Comparison of ENCODE assay signal across 9 mouse cellular contexts in the genomic region with DNA sequence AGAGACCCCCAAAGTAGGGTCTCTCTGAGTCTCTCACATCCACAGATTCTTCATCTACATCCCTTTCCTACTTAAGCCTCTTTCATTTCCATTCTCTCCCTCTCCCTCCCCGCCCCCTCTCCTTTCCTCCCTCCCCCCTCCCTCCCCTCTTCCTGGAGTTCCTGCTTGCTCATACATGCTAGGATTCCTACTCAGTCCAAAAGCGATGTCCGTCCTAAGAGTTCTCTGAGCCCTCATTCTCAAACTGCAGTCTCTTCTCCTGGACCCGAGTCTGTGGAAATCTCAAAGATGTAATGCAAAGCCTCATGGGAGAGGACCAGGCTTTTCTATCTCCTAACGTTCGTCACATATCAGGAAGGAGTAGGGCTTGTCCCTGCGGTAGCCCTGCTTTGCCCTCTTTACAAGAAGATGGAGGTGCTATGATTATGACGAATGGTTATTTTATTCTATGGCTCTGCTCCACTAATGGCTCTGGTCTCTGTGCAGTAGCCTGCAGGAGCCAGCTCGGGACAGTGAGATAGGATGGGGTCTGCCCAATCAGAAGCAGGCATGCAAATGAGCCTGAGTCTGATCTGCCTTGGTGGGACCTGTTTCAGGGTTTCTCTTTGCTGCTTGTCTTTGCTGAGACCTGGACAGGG. TPM values are rescaled to one million over a fixed set of nuclear protein-coding genes. Genes with fewer than 3 reads are reported as not detected.
DNase-seq lines count a peak whose midpoint lies in the region; ATAC-seq lines count a peak whose summit lies in the region.
"Had no signal": no experiment of that assay in that cellular context is flagged by ENCODE, and none has a peak within 500 bp of the region (broad histone marks: within the 10 kb centered on the region; RNA-seq: fewer than 3 reads in every experiment).

No protein-coding gene starts in this region.

- DNase-seq in heart, adult 18-20 months = no peak
- peak; percentile 74 for DNase-seq in MEL-GATA-1-ER (ENCODE audit: extremely low read depth, low read depth)
- DNase-seq in gastrocnemius, postnatal 36 days = no peak
- DNase-seq in right cerebral cortex, adult 18-20 months = no peak

- no peak overlapping the region for H3K27ac ChIP-seq in heart, embryonic 16.5 days (ENCODE audit: low read length)
- H3K27ac ChIP-seq in embryonic facial prominence, embryonic 12.5 days = peak overlapping the region; percentile 84
- H3K27ac ChIP-seq in intestine, embryonic 16.5 days (ENCODE audit: low read length) = peak overlapping the region; percentile 73
- H3K27ac ChIP-seq in midbrain, embryonic 16.5 days (ENCODE audit: low read length) = peak overlapping the region; percentile 50; the same call in 1 of the 2 replicates
- H3K27ac ChIP-seq: heart, adult 2 months had no signal

- H3K4me2 ChIP-seq in heart, embryonic 16.5 days (ENCODE audit: low read depth, low read length) = peak overlapping the region; percentile 61
- H3K4me2 ChIP-seq in embryonic facial prominence, embryonic 12.5 days (replicated peaks) = peak overlapping the region; percentile 53
- peak overlapping the region; percentile 55 for H3K4me2 ChIP-seq in intestine, embryonic 16.5 days (ENCODE audit: low read depth, low read length)
- peak overlapping the region; percentile 66 for H3K4me2 ChIP-seq in midbrain, embryonic 16.5 days (ENCODE audit: low read length)

- ATAC-seq in heart, embryonic 16.5 days (replicated peaks; ENCODE audit: extremely low read depth, insufficient read depth, low FRiP score) = peak; percentile 83; the same call in 1 of the 2 replicates
- peak; percentile 88 for ATAC-seq in embryonic facial prominence, embryonic 12.5 days (ENCODE audit: insufficient number of reproducible peaks, insufficient read depth, low FRiP score, low TSS enrichment)
- ATAC-seq in intestine, embryonic 16.5 days = peak; percentile 88
- ATAC-seq in midbrain, embryonic 16.5 days = peak; percentile 83

- H3K9ac ChIP-seq in heart, embryonic 16.5 days (ENCODE audit: low read length) = no peak overlapping the region
- no peak overlapping the region for H3K9ac ChIP-seq in embryonic facial prominence, embryonic 12.5 days
- H3K9ac ChIP-seq in intestine, embryonic 16.5 days (ENCODE audit: low read depth, low read length) = peak overlapping the region; percentile 5; the same call in 1 of the 2 replicates
- H3K9ac ChIP-seq in midbrain, embryonic 16.5 days (ENCODE audit: low read depth, low read length) = peak overlapping the region; percentile 49

- 5% methylated on average over 9 of the region's 9 CpGs for WGBS in heart, embryonic 16.5 days
- WGBS in embryonic facial prominence, embryonic 12.5 days = under 1% methylated on average over 9 of the region's 9 CpGs
- 1% methylated on average over 9 of the region's 9 CpGs for WGBS in intestine, embryonic 16.5 days
- WGBS in midbrain, embryonic 16.5 days = under 1% methylated on average over 9 of the region's 9 CpGs

- intact Hi-C loops in gastrocnemius, postnatal 36 days (cut with DNase I) = no loop called here

- peak overlapping the region; percentile 33 for H3K4me3 ChIP-seq in heart, embryonic 16.5 days (ENCODE audit: low read length)
- H3K4me3 ChIP-seq in embryonic facial prominence, embryonic 12.5 days = peak overlapping the region; percentile 32
- peak overlapping the region; percentile 20 for H3K4me3 ChIP-seq in intestine, embryonic 16.5 days (ENCODE audit: low read length)
- peak overlapping the region; percentile 32 for H3K4me3 ChIP-seq in midbrain, embryonic 16.5 days (ENCODE audit: low read depth, low read length)
- H3K4me3 ChIP-seq: heart, adult 2 months had no signal

- no peaks in the 10 kb centered on the region for H3K36me3 ChIP-seq in heart, embryonic 16.5 days (ENCODE audit: control insufficient read depth, insufficient read depth)
- H3K36me3 ChIP-seq in embryonic facial prominence, embryonic 12.5 days = no peaks in the 10 kb centered on the region
- no peaks in the 10 kb centered on the region for H3K36me3 ChIP-seq in intestine, embryonic 16.5 days (ENCODE audit: control insufficient read depth, insufficient read depth, low read length)
- H3K36me3 ChIP-seq in midbrain, embryonic 16.5 days (ENCODE audit: control insufficient read depth, insufficient read depth, low read length) = no peaks in the 10 kb centered on the region

- no peaks in the 10 kb centered on the region for H3K9me3 ChIP-seq in heart, embryonic 16.5 days (replicated peaks; ENCODE audit: control insufficient read depth, low read length)
- H3K9me3 ChIP-seq in embryonic facial prominence, embryonic 12.5 days = no peaks in the 10 kb centered on the region
- H3K9me3 ChIP-seq in intestine, embryonic 16.5 days (ENCODE audit: control insufficient read depth, low read length) = no peaks in the 10 kb centered on the region
- H3K9me3 ChIP-seq in midbrain, embryonic 16.5 days (replicated peaks; ENCODE audit: control insufficient read depth, low read length, poor library complexity, severe bottlenecking) = no peaks in the 10 kb centered on the region

- peaks cover 9% of the 10 kb centered on the region for H3K4me1 ChIP-seq in heart, embryonic 16.5 days (ENCODE audit: control insufficient read depth, insufficient read depth, low read length)
- peaks cover 18% of the 10 kb centered on the region for H3K4me1 ChIP-seq in embryonic facial prominence, embryonic 12.5 days
- H3K4me1 ChIP-seq in intestine, embryonic 16.5 days (ENCODE audit: control insufficient read depth, insufficient read depth, low read length) = peaks cover 10% of the 10 kb centered on the region
- peaks cover 11% of the 10 kb centered on the region for H3K4me1 ChIP-seq in midbrain, embryonic 16.5 days (ENCODE audit: control insufficient read depth, insufficient read depth, low read length)

- H3K27me3 ChIP-seq in heart, embryonic 16.5 days (ENCODE audit: control insufficient read depth, insufficient read depth, low read length) = no peaks in the 10 kb centered on the region
- H3K27me3 ChIP-seq in embryonic facial prominence, embryonic 12.5 days = no peaks in the 10 kb centered on the region
- H3K27me3 ChIP-seq in intestine, embryonic 16.5 days (replicated peaks; ENCODE audit: control insufficient read depth, insufficient read depth, low read length) = no peaks in the 10 kb centered on the region
- H3K27me3 ChIP-seq in midbrain, embryonic 16.5 days (ENCODE audit: control insufficient read depth, insufficient read depth, low read depth, low read length) = no peaks in the 10 kb centered on the region

RNA-seq across cellular contexts. Expression of a gene that starts 7.8 kb away (rescaled TPM):
- polyA plus RNA-seq in heart, embryonic 16.5 days (2015; fragmentation: Nextera tagmentation; extraction: Ambion mirVana) = 2.2 and 2.6 TPM in 2 replicates
- 10 to 100 TPM; 10.5 to 16.6 TPM for total RNA-seq in heart, adult 18-20 months (2021)
- polyA plus RNA-seq in embryonic facial prominence, embryonic 12.5 days (2016; fragmentation: Nextera tagmentation; extraction: Ambion mirVana) = 0.04 TPM in 1 of 2 replicates, not detected in the other
- 2.4 and 2.7 TPM in 2 replicates for polyA plus RNA-seq in intestine, embryonic 16.5 days (2015; fragmentation: Nextera tagmentation; extraction: Ambion mirVana)
- polyA plus RNA-seq in midbrain, embryonic 16.5 days (2015; fragmentation: Nextera tagmentation; extraction: Ambion mirVana) = 0.13 and 0.14 TPM in 2 replicates
- total RNA-seq in gastrocnemius, postnatal 36 days (2021) = 1 to 10 TPM; 4.7 to 7.1 TPM

RNA-seq across cellular contexts. Expression of a gene that starts 13.4 kb away (rescaled TPM):
- 0.89 and 0.92 TPM in 2 replicates for polyA plus RNA-seq in heart, embryonic 16.5 days (2015; fragmentation: Nextera tagmentation; extraction: Ambion mirVana)
- total RNA-seq in heart, adult 18-20 months (2021) = 1 to 10 TPM; 1.2 to 2.2 TPM
- polyA plus RNA-seq in embryonic facial prominence, embryonic 12.5 days (2016; fragmentation: Nextera tagmentation; extraction: Ambion mirVana) = 1.8 and 2.4 TPM in 2 replicates
- polyA plus RNA-seq in intestine, embryonic 16.5 days (2015; fragmentation: Nextera tagmentation; extraction: Ambion mirVana) = 0.86 and 0.88 TPM in 2 replicates
- polyA plus RNA-seq in midbrain, embryonic 16.5 days (2015; fragmentation: Nextera tagmentation; extraction: Ambion mirVana) = 2.0 and 2.2 TPM in 2 replicates
- 1 to 10 TPM in 1 of 2 experiments, under 1 TPM in 1; 0.92 to 1.2 TPM for total RNA-seq in gastrocnemius, postnatal 36 days (2021)

RNA-seq across cellular contexts. Expression of a gene that starts 22.2 kb away (rescaled TPM):
- 94.1 and 103 TPM in 2 replicates for polyA plus RNA-seq in heart, embryonic 16.5 days (2015; fragmentation: Nextera tagmentation; extraction: Ambion mirVana)
- 10 to 100 TPM; 65.0 to 86.3 TPM for total RNA-seq in heart, adult 18-20 months (2021)
- polyA plus RNA-seq in embryonic facial prominence, embryonic 12.5 days (2016; fragmentation: Nextera tagmentation; extraction: Ambion mirVana) = 163 and 172 TPM in 2 replicates
- 119 and 125 TPM in 2 replicates for polyA plus RNA-seq in intestine, embryonic 16.5 days (2015; fragmentation: Nextera tagmentation; extraction: Ambion mirVana)
- polyA plus RNA-seq in midbrain, embryonic 16.5 days (2015; fragmentation: Nextera tagmentation; extraction: Ambion mirVana) = 107 and 121 TPM in 2 replicates
- total RNA-seq in gastrocnemius, postnatal 36 days (2021) = 10 to 100 TPM; 54.1 to 57.8 TPM

RNA-seq across cellular contexts. Expression of a gene that starts 29.1 kb away (rescaled TPM):
- polyA plus RNA-seq in heart, embryonic 16.5 days (2015; fragmentation: Nextera tagmentation; extraction: Ambion mirVana) = not detected in 2 replicates
- total RNA-seq in heart, adult 18-20 months (2021) = not detected
- polyA plus RNA-seq in embryonic facial prominence, embryonic 12.5 days (2016; fragmentation: Nextera tagmentation; extraction: Ambion mirVana) = not detected in 2 replicates
- polyA plus RNA-seq in intestine, embryonic 16.5 days (2015; fragmentation: Nextera tagmentation; extraction: Ambion mirVana) = 1.2 and 1.9 TPM in 2 replicates
- not detected in 2 replicates for polyA plus RNA-seq in midbrain, embryonic 16.5 days (2015; fragmentation: Nextera tagmentation; extraction: Ambion mirVana)
- not detected for total RNA-seq in gastrocnemius, postnatal 36 days (2021)
- total RNA-seq: heart, adult 2 months had no signal
- polyA plus RNA-seq: heart, adult 2 months had no signal

RNA-seq across cellular contexts. Expression of a gene that starts 36.2 kb away (rescaled TPM):
- polyA plus RNA-seq in heart, embryonic 16.5 days (2015; fragmentation: Nextera tagmentation; extraction: Ambion mirVana) = 135 TPM in 2 replicates
- 10 to 100 TPM; 85.4 to 96.5 TPM for total RNA-seq in heart, adult 18-20 months (2021)
- 131 and 137 TPM in 2 replicates for polyA plus RNA-seq in embryonic facial prominence, embryonic 12.5 days (2016; fragmentation: Nextera tagmentation; extraction: Ambion mirVana)
- polyA plus RNA-seq in intestine, embryonic 16.5 days (2015; fragmentation: Nextera tagmentation; extraction: Ambion mirVana) = 136 and 145 TPM in 2 replicates
- polyA plus RNA-seq in midbrain, embryonic 16.5 days (2015; fragmentation: Nextera tagmentation; extraction: Ambion mirVana) = 159 and 177 TPM in 2 replicates
- 10 to 100 TPM; 73.9 to 78.0 TPM for total RNA-seq in gastrocnemius, postnatal 36 days (2021)

Comparison
In these comparisons a context has a peak if more than half of its experiments do, and no peak if none do; other contexts are left out.
1. H3K9ac ChIP-seq: peak in intestine, embryonic 16.5 days (single experiment) and midbrain, embryonic 16.5 days (single experiment); none in heart, embryonic 16.5 days (single experiment) and embryonic facial prominence, embryonic 12.5 days (single experiment).
2. Peak in every context shown above with its lines, with median percentiles within 50 percentile points of each other: ATAC-seq, H3K4me2 ChIP-seq and H3K4me3 ChIP-seq.